Mouse (Mus musculus): ENCODE measurements around the gene Milr1. TPM values are rescaled to one million over a fixed set of nuclear protein-coding genes. Genes with fewer than 3 reads are reported as not detected.
"Not testable (repeated sequence)": the region's sequence is repeated elsewhere in the genome, so short reads cannot be mapped to it uniquely, and the experiment has no call there.

The Milr1 gene
- polyA plus RNA-seq, 1 experiment from 2014 or later = 0.95 TPM

- no peaks in the 10 kb centered on the region for H3K36me3 ChIP-seq
- no peaks in the 10 kb centered on the region for H3K27me3 ChIP-seq (replicated peaks)
- no peak overlapping the region for H3K4me2 ChIP-seq
- no peak overlapping the region for H3K27ac ChIP-seq (ENCODE audit: poor library complexity, severe bottlenecking)
- H3K4me3 ChIP-seq = no peak overlapping the region
- no peaks in the 10 kb centered on the region for H3K9me3 ChIP-seq (replicated peaks)
- no peak overlapping the region for H3K9ac ChIP-seq
- peaks cover 6% of the 10 kb centered on the region for H3K4me1 ChIP-seq (replicated peaks)
- ATAC-seq (ENCODE audit: insufficient number of reproducible peaks, low FRiP score) = no peak
- WGBS = 81% methylated on average over 3 of the region's 3 CpGs
Observed at GRCm38 (mm10) chr11:106736614-106737013, 14.4 kb upstream of the Milr1 start.

- peaks cover 6% of the 10 kb centered on the region for H3K4me1 ChIP-seq (replicated peaks)
- ATAC-seq (ENCODE audit: insufficient number of reproducible peaks, low FRiP score) = peak; percentile 33; the same call in 1 of the 2 replicates
- no peaks in the 10 kb centered on the region for H3K9me3 ChIP-seq (replicated peaks)
- no peak overlapping the region for H3K4me3 ChIP-seq
- no peak overlapping the region for H3K9ac ChIP-seq
- H3K27me3 ChIP-seq (replicated peaks) = no peaks in the 10 kb centered on the region
- H3K36me3 ChIP-seq = no peaks in the 10 kb centered on the region
- 0 out of 2 replicates have a peak overlapping the region, but pooled peaks have one; percentile 24 for H3K27ac ChIP-seq (ENCODE audit: poor library complexity, severe bottlenecking)
- no peak overlapping the region for H3K4me2 ChIP-seq
- WGBS = 32% methylated on average over 12 of the region's 12 CpGs
Observed at GRCm38 (mm10) chr11:106737178-106737621, 13.8 kb upstream of the Milr1 start.

- Histone ChIP-seq H3K4me1 (replicated peaks) (peaks cover 6% of the 10 kb centered on the region), H3K27ac (ENCODE audit: poor library complexity, severe bottlenecking) (no peak overlapping the region), H3K9ac (no peak overlapping the region), H3K27me3 (replicated peaks) (no peaks in the 10 kb centered on the region), H3K9me3 (replicated peaks) (no peaks in the 10 kb centered on the region), H3K4me2 (no peak overlapping the region), H3K36me3 (no peaks in the 10 kb centered on the region), H3K4me3 (no peak overlapping the region)
- no peak for ATAC-seq (ENCODE audit: insufficient number of reproducible peaks, low FRiP score)
- WGBS = 99% methylated on average over 2 of the region's 2 CpGs
Observed at GRCm38 (mm10) chr11:106739116-106739515, 11.9 kb upstream of the Milr1 start.

- not testable (repeated sequence) for ATAC-seq (ENCODE audit: insufficient number of reproducible peaks, low FRiP score); H3K9me3 ChIP-seq (replicated peaks); H3K27ac ChIP-seq (ENCODE audit: poor library complexity, severe bottlenecking); H3K9ac ChIP-seq; H3K36me3 ChIP-seq; H3K4me3 ChIP-seq; H3K4me2 ChIP-seq; H3K27me3 ChIP-seq (replicated peaks); H3K4me1 ChIP-seq (replicated peaks)
- 96% methylated on average over 5 of the region's 8 CpGs for WGBS
Observed at GRCm38 (mm10) chr11:106740724-106741123, 10.3 kb upstream of the Milr1 start.

- Histone ChIP-seq H3K27me3 (replicated peaks) (no peaks in the 10 kb centered on the region), H3K4me3 (no peak overlapping the region), H3K4me1 (replicated peaks) (peaks cover 6% of the 10 kb centered on the region), H3K27ac (ENCODE audit: poor library complexity, severe bottlenecking) (no peak overlapping the region), H3K36me3 (no peaks in the 10 kb centered on the region), H3K9ac (no peak overlapping the region), H3K9me3 (replicated peaks) (0 out of 2 replicates have a peak, but pooled peaks cover 3% of the 10 kb centered on the region), H3K4me2 (no peak overlapping the region)
- no peak for ATAC-seq (ENCODE audit: insufficient number of reproducible peaks, low FRiP score)
- 70% methylated on average over 6 of the region's 6 CpGs for WGBS
Observed at GRCm38 (mm10) chr11:106741232-106741631, 9.8 kb upstream of the Milr1 start.

- Histone ChIP-seq H3K4me3 (no peak overlapping the region), H3K36me3 (no peaks in the 10 kb centered on the region), H3K9ac (no peak overlapping the region), H3K4me1 (replicated peaks) (peaks cover 6% of the 10 kb centered on the region), H3K27ac (ENCODE audit: poor library complexity, severe bottlenecking) (no peak overlapping the region), H3K27me3 (replicated peaks) (no peaks in the 10 kb centered on the region), H3K9me3 (replicated peaks) (0 out of 2 replicates have a peak, but pooled peaks cover 3% of the 10 kb centered on the region), H3K4me2 (no peak overlapping the region)
- 86% methylated on average over 3 of the region's 3 CpGs for WGBS
- no peak for ATAC-seq (ENCODE audit: insufficient number of reproducible peaks, low FRiP score)
Observed at GRCm38 (mm10) chr11:106741826-106742225, 9.2 kb upstream of the Milr1 start.

- H3K27me3 ChIP-seq (replicated peaks) = no peaks in the 10 kb centered on the region
- H3K4me3 ChIP-seq = no peak overlapping the region
- H3K9ac ChIP-seq = no peak overlapping the region
- H3K9me3 ChIP-seq (replicated peaks) = 0 out of 2 replicates have a peak, but pooled peaks cover 3% of the 10 kb centered on the region
- no peak overlapping the region for H3K4me2 ChIP-seq
- ATAC-seq (ENCODE audit: insufficient number of reproducible peaks, low FRiP score) = no peak
- peaks cover under 1% of the 10 kb centered on the region; the same call in 1 of the 2 replicates for H3K4me1 ChIP-seq (replicated peaks)
- WGBS = 43% methylated on average over 6 of the region's 6 CpGs
- H3K27ac ChIP-seq (ENCODE audit: poor library complexity, severe bottlenecking) = no peak overlapping the region
- no peaks in the 10 kb centered on the region for H3K36me3 ChIP-seq
Observed at GRCm38 (mm10) chr11:106742388-106742841, 8.6 kb upstream of the Milr1 start.

GRCm38 (mm10) chr11:106744949-106745348 is 6.1 kb upstream of the Milr1 start:
- H3K27ac ChIP-seq (ENCODE audit: poor library complexity, severe bottlenecking) = no peak overlapping the region
- no peaks in the 10 kb centered on the region for H3K27me3 ChIP-seq (replicated peaks)
- no peak for ATAC-seq (ENCODE audit: insufficient number of reproducible peaks, low FRiP score)
- WGBS = 87% methylated on average over 5 of the region's 5 CpGs
- no peaks in the 10 kb centered on the region for H3K4me1 ChIP-seq (replicated peaks)
- H3K9ac ChIP-seq = no peak overlapping the region
- H3K9me3 ChIP-seq (replicated peaks) = 0 out of 2 replicates have a peak, but pooled peaks cover 3% of the 10 kb centered on the region
- H3K4me3 ChIP-seq = no peak overlapping the region
- H3K36me3 ChIP-seq = no peaks in the 10 kb centered on the region
- H3K4me2 ChIP-seq = no peak overlapping the region

- WGBS = 95% methylated on average over 7 of the region's 7 CpGs
- not testable (repeated sequence) for ATAC-seq (ENCODE audit: insufficient number of reproducible peaks, low FRiP score); H3K27ac ChIP-seq (ENCODE audit: poor library complexity, severe bottlenecking)
Observed at GRCm38 (mm10) chr11:106749557-106750120, 1.4 kb upstream of the Milr1 start.

GRCm38 (mm10) chr11:106750121-106750751 is 790 bp upstream of the Milr1 start, which contains the start of gene Pecam1:
Gene Pecam1 (minus strand): TSS chr11:106750628.
- Histone ChIP-seq H3K9ac (no peak within 1 kb of the TSS), H3K27me3 (replicated peaks) (no peaks in the 10 kb centered on the region), H3K36me3 (no peaks in the 10 kb centered on the region), H3K4me2 (no peak within 1 kb of the TSS), H3K4me1 (replicated peaks) (peaks cover 9% of the 10 kb centered on the region; the same call in 1 of the 2 replicates), H3K9me3 (replicated peaks) (0 out of 2 replicates have a peak, but pooled peaks cover 3% of the 10 kb centered on the region), H3K27ac (ENCODE audit: poor library complexity, severe bottlenecking) (no peak within 1 kb of the TSS), H3K4me3 (no peak within 1 kb of the TSS)
- ATAC-seq (ENCODE audit: insufficient number of reproducible peaks, low FRiP score) = no peak
- 79% methylated on average over 13 of the region's 13 CpGs for WGBS

More at GRCm38 (mm10) chr11:106749557-106750120, 1.4 kb upstream of the Milr1 start:
- H3K4me1 ChIP-seq (replicated peaks); H3K27me3 ChIP-seq (replicated peaks); H3K4me2 ChIP-seq; H3K4me3 ChIP-seq; H3K36me3 ChIP-seq; H3K9me3 ChIP-seq (replicated peaks); H3K9ac ChIP-seq: not testable (repeated sequence)

- no peak overlapping the region for H3K4me2 ChIP-seq
- 65% methylated on average over 7 of the region's 7 CpGs for WGBS
Observed at GRCm38 (mm10) chr11:106752103-106752502, 1.1 kb downstream of the Milr1 start.

More at GRCm38 (mm10) chr11:106752103-106752502, 1.1 kb downstream of the Milr1 start:
- Histone ChIP-seq H3K27ac (ENCODE audit: poor library complexity, severe bottlenecking) (no peak overlapping the region), H3K36me3 (no peaks in the 10 kb centered on the region), H3K4me3 (no peak overlapping the region), H3K9ac (no peak overlapping the region), H3K27me3 (replicated peaks) (no peaks in the 10 kb centered on the region), H3K4me1 (replicated peaks) (peaks cover 9% of the 10 kb centered on the region; the same call in 1 of the 2 replicates), H3K9me3 (replicated peaks) (no peaks in the 10 kb centered on the region)
- ATAC-seq (ENCODE audit: insufficient number of reproducible peaks, low FRiP score) = no peak

Data from heart, embryonic 12.5 days (tissue).